Mouse (Mus musculus) myocyte (in vitro differentiated cells): ENCODE measurements around the gene Rras. TPM values are rescaled to one million over a fixed set of nuclear protein-coding genes. Genes with fewer than 3 reads are reported as not detected.

ENCODE experiments used
- H3K27me3 ChIP-seq: one replicate; pipeline ENCODE4 v1.6.1; 2011; ENCODE audit not compliant: control insufficient read depth, insufficient read depth, insufficient read length
- H3K36me3 ChIP-seq: one replicate; pipeline ENCODE4 v1.6.1; 2011; ENCODE audit not compliant: control insufficient read depth, insufficient read depth
- H3K4me2 ChIP-seq: one replicate; pipeline ENCODE4 v1.6.1; 2011; ENCODE audit warnings: low read depth, control low read depth
- H3K4me3 ChIP-seq: one replicate; pipeline ENCODE4 v1.5.1; 2011; ENCODE audit warnings: mild to moderate bottlenecking, control low read depth, moderate library complexity
- H3K79me2 ChIP-seq: one replicate; pipeline ENCODE4 v1.6.1; 2011; ENCODE audit not compliant: control insufficient read depth, insufficient read depth
- H3ac ChIP-seq: one replicate; pipeline ENCODE4 v1.6.1; 2011; ENCODE audit not compliant: control insufficient read depth, insufficient read length
- CEBPB ChIP-seq: IDR thresholded peaks from 2 replicates; pipeline ENCODE4 v1.6.1; 2011; ENCODE audit warnings: mild to moderate bottlenecking, moderate library complexity; ENCODE audit not compliant: poor library complexity, insufficient read depth, severe bottlenecking
- E2F4 ChIP-seq: IDR thresholded peaks from one replicate; pipeline ENCODE4 v1.6.1; 2011; ENCODE audit warnings: mild to moderate bottlenecking, control low read depth, moderate library complexity; ENCODE audit not compliant: insufficient read depth
- MAX ChIP-seq: IDR thresholded peaks from one replicate; pipeline ENCODE4 v1.6.1; 2011; ENCODE audit warnings: low read depth, mild to moderate bottlenecking, control low read depth
- MYOD1 ChIP-seq, 3 experiments: IDR thresholded peaks; one replicate each; pipeline ENCODE4 v1.6.1; 2011; ENCODE audit warnings: control low read depth in 2 of 3, low read depth in 2 of 3, mild to moderate bottlenecking in 2 of 3, moderate library complexity in 1 of 3; ENCODE audit not compliant: insufficient read length in 2 of 3, control insufficient read depth in 1 of 3
- MYOG ChIP-seq, 3 experiments: IDR thresholded peaks; one replicate each; pipeline ENCODE4 v1.6.1; 2011; ENCODE audit warnings: control low read depth in 2 of 3, low read depth in 2 of 3, mild to moderate bottlenecking in 2 of 3; ENCODE audit not compliant: insufficient read length in 2 of 3, control insufficient read depth in 1 of 3, insufficient read depth in 1 of 3
- POLR2A ChIP-seq: IDR thresholded peaks from one replicate; pipeline ENCODE4 v1.6.1; 2011; ENCODE audit warnings: low read depth, mild to moderate bottlenecking, control low read depth, moderate library complexity; ENCODE audit not compliant: insufficient read length
- POLR2AphosphoS2 ChIP-seq: IDR thresholded peaks from one replicate; pipeline ENCODE4 v1.6.1; 2011; ENCODE audit warnings: low read depth, control low read depth; ENCODE audit not compliant: insufficient read length
- REST ChIP-seq: IDR thresholded peaks from one replicate; pipeline ENCODE4 v1.6.1; 2011; ENCODE audit warnings: mild to moderate bottlenecking, control low read depth, moderate library complexity; ENCODE audit not compliant: insufficient read depth, insufficient read length
- SRF ChIP-seq: IDR thresholded peaks from one replicate; pipeline ENCODE4 v1.6.1; 2011; ENCODE audit warnings: low read depth; ENCODE audit not compliant: control insufficient read depth, insufficient read length
- TCF12 ChIP-seq: IDR thresholded peaks from one replicate; pipeline ENCODE4 v1.6.1; 2011; ENCODE audit warnings: mild to moderate bottlenecking, control low read depth; ENCODE audit not compliant: poor library complexity, insufficient read depth, severe bottlenecking
- TCF3 ChIP-seq: IDR thresholded peaks from one replicate; pipeline ENCODE4 v1.6.1; 2011; ENCODE audit warnings: low read depth, control low read depth; ENCODE audit not compliant: insufficient read length
- USF1 ChIP-seq: IDR thresholded peaks from one replicate; pipeline ENCODE4 v1.6.1; 2011; ENCODE audit warnings: low read depth, mild to moderate bottlenecking, control low read depth, moderate library complexity
- polyA plus RNA-seq: library from polyadenylated mRNA; unstranded; fragments of >200 nt; fragmentation: generic; extraction: Trizol; gene quantifications from one replicate; pipeline ENCODE4 v1.2.1, GENCODE M21; 2012; ENCODE audit warnings: missing spikeins

The Rras gene
- polyA plus RNA-seq, 1 experiment = 127 TPM

- Histone ChIP-seq H3K36me3 (peaks cover 15% of the 10 kb centered on the region), H3K4me3 (peak overlapping the region; percentile 55), H3K27me3 (no peaks in the 10 kb centered on the region), H3ac (no peak overlapping the region), H3K79me2 (peaks cover 53% of the 10 kb centered on the region), H3K4me2 (peak overlapping the region; percentile 68)
- no peak for TF ChIP-seq USF1
- TF ChIP-seq TCF3 = no peak
- TF ChIP-seq CEBPB = no peak
- no peak for TF ChIP-seq MYOG (IDR thresholded peaks at IDR 0.05; ENCODE audit: control insufficient read depth in 1 of 3, insufficient read depth in 1 of 3, insufficient read length in 2 of 3, low read depth in 2 of 3)
- TF ChIP-seq POLR2A = no peak
- TF ChIP-seq TCF12 = no peak
- no peak for TF ChIP-seq MAX
- TF ChIP-seq SRF = no peak
- no peak for TF ChIP-seq REST
- no peak for TF ChIP-seq POLR2AphosphoS2
- TF ChIP-seq E2F4 = no peak
- no peak for TF ChIP-seq MYOD1 (IDR thresholded peaks at IDR 0.05; ENCODE audit: control insufficient read depth in 1 of 3, insufficient read length in 2 of 3, low read depth in 2 of 3)
Measured at GRCm38 (mm10) chr7:44984833-44985164, 33.0 kb upstream of the Rras start.

GRCm38 (mm10) chr7:44985595-44986191 is 32.1 kb upstream of the Rras start:
- H3ac ChIP-seq = peak overlapping the region; percentile 83
- peaks cover 59% of the 10 kb centered on the region for H3K79me2 ChIP-seq
- H3K27me3 ChIP-seq = no peaks in the 10 kb centered on the region
- peak overlapping the region; percentile 68 for H3K4me2 ChIP-seq
- TF ChIP-seq MYOD1 (IDR thresholded peaks at IDR 0.05; ENCODE audit: control insufficient read depth in 1 of 3, insufficient read length in 2 of 3, low read depth in 2 of 3) = no peak
- TF ChIP-seq POLR2A = peak; percentile 15
- TF ChIP-seq MYOG (IDR thresholded peaks at IDR 0.05; ENCODE audit: control insufficient read depth in 1 of 3, insufficient read depth in 1 of 3, insufficient read length in 2 of 3, low read depth in 2 of 3) = peak in 1 of 3 experiments; percentile 1
- no peak for TF ChIP-seq REST
- H3K36me3 ChIP-seq = peaks cover 12% of the 10 kb centered on the region
- peak overlapping the region; percentile 55 for H3K4me3 ChIP-seq

- Histone ChIP-seq H3K36me3 (peaks cover 6% of the 10 kb centered on the region), H3K27me3 (no peaks in the 10 kb centered on the region), H3K79me2 (peaks cover 59% of the 10 kb centered on the region), H3ac (peak within 1 kb of the TSS; percentile 83), H3K4me2 (peak within 1 kb of the TSS; percentile 85), H3K4me3 (peak within 1 kb of the TSS; percentile 55)
- TF ChIP-seq TCF12 (no peak), REST (no peak), POLR2A (peak; percentile 65), POLR2AphosphoS2 (peak; percentile 70), CEBPB (no peak), TCF3 (no peak), USF1 (peak; percentile 14), MYOD1 (IDR thresholded peaks at IDR 0.05; ENCODE audit: control insufficient read depth in 1 of 3, insufficient read length in 2 of 3, low read depth in 2 of 3) (no peak), SRF (no peak), E2F4 (no peak), MAX (no peak), MYOG (IDR thresholded peaks at IDR 0.05; ENCODE audit: control insufficient read depth in 1 of 3, insufficient read depth in 1 of 3, insufficient read length in 2 of 3, low read depth in 2 of 3) (no peak)
Measured at GRCm38 (mm10) chr7:44986192-44986878, 31.4 kb upstream of the Rras start, which contains the start of gene Prmt1. Gene Prmt1 (minus strand): TSS chr7:44986568.

- Histone ChIP-seq H3K36me3 (peaks cover 3% of the 10 kb centered on the region), H3ac (peak overlapping the region; percentile 83), H3K27me3 (no peaks in the 10 kb centered on the region), H3K4me3 (peak overlapping the region; percentile 55), H3K4me2 (peak overlapping the region; percentile 85), H3K79me2 (peaks cover 57% of the 10 kb centered on the region)
- TF ChIP-seq POLR2A = peak; percentile 60
- peak in 1 of 3 experiments; percentile 40 for TF ChIP-seq MYOG (IDR thresholded peaks at IDR 0.05; ENCODE audit: control insufficient read depth in 1 of 3, insufficient read depth in 1 of 3, insufficient read length in 2 of 3, low read depth in 2 of 3)
- TF ChIP-seq CEBPB = no peak
- peak in 1 of 3 experiments; percentile 48 for TF ChIP-seq MYOD1 (IDR thresholded peaks at IDR 0.05; ENCODE audit: control insufficient read depth in 1 of 3, insufficient read length in 2 of 3, low read depth in 2 of 3)
- peak; percentile 66 for TF ChIP-seq POLR2AphosphoS2
Measured at GRCm38 (mm10) chr7:44986879-44987718, 30.7 kb upstream of the Rras start.
